Mouse (Mus musculus) ovary, postnatal 36 days (tissue): Measurements from ENCODE around the gene Dusp8.

Experiments
- DNase-seq: peaks from one replicate; pipeline ENCODE4 v3.0.0; 2022; ENCODE audit warnings: low spot score, mixed read lengths

The Dusp8 gene

GRCm38 (mm10) chr7:142084820-142085219, 10.8 kb downstream of the Dusp8 start:
- DNase-seq, result peak; percentile 74

- no peak for DNase-seq
Observed at GRCm38 (mm10) chr7:142084395-142084794, 11.2 kb downstream of the Dusp8 start.

- DNase-seq, result peak; percentile 22
Observed at GRCm38 (mm10) chr7:142083588-142084317, 11.9 kb downstream of the Dusp8 start.

- no peak for DNase-seq
Observed at GRCm38 (mm10) chr7:142082607-142083006, 13.0 kb downstream of the Dusp8 start.

GRCm38 (mm10) chr7:142082179-142082578, 13.5 kb downstream of the Dusp8 start:
- DNase-seq, result no peak

- no peak for DNase-seq
Observed at GRCm38 (mm10) chr7:142081736-142082135, 13.9 kb downstream of the Dusp8 start.

GRCm38 (mm10) chr7:142080876-142081275, 14.8 kb downstream of the Dusp8 start:
- no peak for DNase-seq

- no peak for DNase-seq
Observed at GRCm38 (mm10) chr7:142079365-142079764, 16.3 kb downstream of the Dusp8 start.

- DNase-seq, result no peak
Observed at GRCm38 (mm10) chr7:142077138-142077537, 18.5 kb downstream of the Dusp8 start.

GRCm38 (mm10) chr7:142074146-142074886, 21.3 kb downstream of the Dusp8 start:
- DNase-seq, result no peak

GRCm38 (mm10) chr7:142071717-142072116, 23.9 kb downstream of the Dusp8 start:
- DNase-seq, result no peak

GRCm38 (mm10) chr7:142071212-142071578, 24.4 kb downstream of the Dusp8 start:
- DNase-seq, result no peak

- peak; percentile 65 for DNase-seq
Observed at GRCm38 (mm10) chr7:142070458-142071211, 25.0 kb downstream of the Dusp8 start.

- DNase-seq, result no peak
Observed at GRCm38 (mm10) chr7:142068429-142068828, 27.2 kb downstream of the Dusp8 start.

- peak; percentile 89 for DNase-seq
Observed at GRCm38 (mm10) chr7:142060931-142061565, 34.6 kb downstream of the Dusp8 start, which contains the start of gene Mob2. Gene Mob2 (minus strand): TSS chr7:142061065.

- DNase-seq, result peak; percentile 26
Observed at GRCm38 (mm10) chr7:142060185-142060930, 35.3 kb downstream of the Dusp8 start.

GRCm38 (mm10) chr7:142059024-142059423, 36.6 kb downstream of the Dusp8 start:
- DNase-seq, result no peak

GRCm38 (mm10) chr7:142057121-142057520, 38.5 kb downstream of the Dusp8 start:
- DNase-seq, result no peak

GRCm38 (mm10) chr7:142056601-142057061, 39.0 kb downstream of the Dusp8 start:
- DNase-seq, result no peak

- DNase-seq, result no peak
Observed at GRCm38 (mm10) chr7:142055431-142055830, 40.2 kb downstream of the Dusp8 start.

- DNase-seq, result no peak
Observed at GRCm38 (mm10) chr7:142050536-142050935, 45.1 kb downstream of the Dusp8 start.
